Mouse (Mus musculus) liver, embryonic 14.5 days (tissue): Measurements from ENCODE around the gene Dip2a.

Experiments used
- CTCF ChIP-seq: IDR thresholded peaks from 2 replicates; pipeline ENCODE4 v1.5.1; 2016; ENCODE audit warnings: antibody characterized with exemption, low read depth, control low read depth
- EP300 ChIP-seq: IDR thresholded peaks from 2 replicates; pipeline ENCODE4 v1.6.1; 2016; ENCODE audit warnings: antibody characterized with exemption, low read depth

- TF ChIP-seq CTCF, result no peak
- TF ChIP-seq EP300, result no peak
Observed at GRCm38 (mm10) chr10:76351953-76352352, 6.9 kb upstream of the Dip2a start.
